Mouse (Mus musculus) kidney, adult 10 weeks (tissue): ENCODE results near the gene Dusp12. TPM values are rescaled to one million over a fixed set of nuclear protein-coding genes. Genes with fewer than 3 reads are reported as not detected.

ENCODE experiments used
- polyA plus RNA-seq: library from polyadenylated mRNA; stranded (reverse); fragments of 350-450 nt; fragmentation: Illumina TruSeq; extraction: RNeasy Lipid Tissue Mini Kit (QIAGEN cat#74804); gene quantifications from one replicate; pipeline ENCODE4 v1.2.3, GENCODE M21; 2014; ENCODE audit warnings: low read depth, low replicate concordance

Dusp12 gene
- 27.6 TPM for polyA plus RNA-seq

DNA sequence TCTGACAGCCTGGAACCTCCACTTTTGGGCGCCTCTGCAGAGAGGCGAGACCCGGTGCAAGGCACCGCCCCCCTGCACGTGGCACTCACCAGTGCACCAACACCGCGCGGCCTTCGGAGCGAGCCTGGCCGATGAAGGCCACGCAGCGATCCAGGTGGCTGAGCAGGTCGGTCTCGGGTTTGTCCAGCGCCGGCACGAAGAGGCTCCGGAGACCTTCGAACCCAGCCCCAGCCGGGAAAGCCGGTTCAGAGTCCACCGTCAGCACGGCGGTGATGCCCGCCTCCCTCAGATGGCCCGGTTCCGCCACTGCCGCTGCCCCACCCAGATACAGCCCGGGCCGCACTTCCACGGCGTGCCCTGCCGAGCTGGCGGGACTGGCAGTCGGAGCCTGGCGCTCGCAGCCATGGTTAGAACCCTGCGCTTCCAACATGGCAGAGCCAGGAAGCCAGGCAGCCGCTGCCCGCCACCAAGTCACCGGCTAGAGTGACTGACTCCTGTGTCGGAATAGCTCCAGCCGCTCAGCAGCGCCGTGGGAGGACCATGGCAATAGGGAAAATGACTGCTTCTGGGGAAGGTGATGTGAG lies at the start of gene Dusp12, which contains the start of gene Gm26620:
Dusp12 (minus strand) TSS at position 563 of the 584 bp plus-strand sequence.
Gm26620 (plus strand) TSS at position 88 of the 584 bp plus-strand sequence.

DNA sequence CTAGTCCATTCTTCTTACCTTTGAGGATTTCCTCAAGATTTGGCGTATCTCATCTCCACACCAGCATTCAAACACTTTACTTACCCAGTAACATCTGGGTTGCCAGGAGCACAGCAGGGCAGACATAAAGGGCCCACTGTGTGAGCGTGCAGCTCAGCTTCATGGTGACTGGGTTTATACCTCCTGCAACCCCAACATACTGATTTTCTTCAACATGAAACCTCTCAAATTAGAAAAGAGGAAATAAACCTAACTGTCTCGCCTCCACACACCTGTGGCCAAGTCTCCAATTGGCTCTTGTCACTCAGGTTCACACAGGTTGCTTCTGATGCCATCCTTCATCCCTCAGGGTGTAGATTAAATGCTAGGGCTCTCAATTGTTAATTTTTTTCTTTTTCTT lies 42.0 kb upstream of the Dusp12 start, which contains the start of gene Fcrla:
Fcrla (minus strand) TSS at position 206 of the 400 bp plus-strand sequence.

DNA sequence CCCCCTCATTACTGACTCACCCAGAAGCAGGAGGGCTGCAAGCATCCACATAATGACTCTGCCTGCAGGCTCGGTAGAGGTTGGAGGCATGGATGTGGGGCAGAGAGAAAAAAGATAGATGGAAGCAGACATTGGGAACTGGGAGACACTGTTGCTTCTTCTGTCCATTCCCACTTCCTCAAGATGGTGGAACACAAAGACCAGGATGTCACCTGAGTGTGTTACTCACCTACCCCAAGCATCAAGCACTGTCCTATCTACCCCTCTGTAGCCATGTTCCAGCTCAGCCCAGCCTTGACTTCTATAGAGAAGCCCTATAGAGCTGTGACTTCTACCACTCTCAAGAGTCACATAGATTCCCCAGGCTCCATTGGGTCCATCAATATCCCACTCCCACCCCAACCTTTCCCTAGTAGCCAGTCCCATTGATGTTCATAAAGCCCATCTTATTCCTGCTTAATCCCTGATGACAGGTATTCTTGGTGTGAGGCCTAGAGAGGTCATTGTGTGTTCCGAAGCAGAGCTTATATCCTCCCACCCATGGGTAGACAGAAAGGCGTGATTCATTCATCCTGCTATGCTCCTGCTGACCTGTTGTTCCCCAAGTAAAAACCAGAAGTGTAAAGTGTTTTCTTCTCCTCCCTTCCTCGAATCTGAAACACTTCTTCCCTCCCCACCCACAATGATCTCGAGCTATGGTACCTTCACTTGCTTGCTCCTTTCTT lies 27.7 kb upstream of the Dusp12 start, which contains the start of gene Fcrlb:
Fcrlb (minus strand) TSS at position 51 of the 725 bp plus-strand sequence.

DNA sequence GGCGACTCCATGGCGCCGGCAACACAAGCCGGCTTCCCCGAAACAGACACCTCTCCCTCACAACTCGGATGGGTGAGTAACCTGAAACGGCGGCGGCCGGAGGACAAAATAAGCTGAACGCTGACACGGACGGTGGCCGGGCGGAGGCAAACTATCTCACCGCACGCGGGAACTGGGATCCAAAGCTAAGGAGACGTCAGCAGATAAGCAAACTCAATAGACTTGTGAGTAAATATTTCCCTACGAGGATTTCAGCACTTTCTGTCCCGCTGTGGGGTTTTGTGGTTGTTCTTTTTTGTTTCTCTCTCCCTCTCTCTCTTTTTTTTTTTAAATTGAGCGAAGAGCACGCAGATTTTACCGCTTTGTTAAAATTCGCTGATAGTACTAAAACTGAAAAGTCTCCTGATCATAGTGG lies 17.6 kb downstream of the Dusp12 start, which contains the start of gene Atf6:
Atf6 (minus strand) TSS at position 81 of the 415 bp plus-strand sequence.

Other genes starting within 250 kb of the Dusp12 start
- 0.49 TPM for gene Olfml2b, start 241.0 kb downstream of the Dusp12 start, polyA plus RNA-seq
- 38.4 TPM for gene Atf6, start 17.8 kb downstream of the Dusp12 start, polyA plus RNA-seq
- gene Gm26620, start 475 bp downstream of the Dusp12 start, polyA plus RNA-seq: 1.9 TPM
- gene Fcrlb, start 27.4 kb upstream of the Dusp12 start, polyA plus RNA-seq: not detected
- not detected for gene Fcrla, start 42.0 kb upstream of the Dusp12 start, polyA plus RNA-seq
- gene Fcgr2b, start 91.0 kb upstream of the Dusp12 start, polyA plus RNA-seq: 108 TPM
- gene Fcgr4, start 133.4 kb upstream of the Dusp12 start, polyA plus RNA-seq: 3.2 TPM
- 3.4 TPM for gene Fcgr3, start 179.4 kb upstream of the Dusp12 start, polyA plus RNA-seq
- gene Cfap126, start 228.4 kb upstream of the Dusp12 start, polyA plus RNA-seq: 3.7 TPM